Mouse (Mus musculus): ENCODE results near the gene Patj.

DNA sequence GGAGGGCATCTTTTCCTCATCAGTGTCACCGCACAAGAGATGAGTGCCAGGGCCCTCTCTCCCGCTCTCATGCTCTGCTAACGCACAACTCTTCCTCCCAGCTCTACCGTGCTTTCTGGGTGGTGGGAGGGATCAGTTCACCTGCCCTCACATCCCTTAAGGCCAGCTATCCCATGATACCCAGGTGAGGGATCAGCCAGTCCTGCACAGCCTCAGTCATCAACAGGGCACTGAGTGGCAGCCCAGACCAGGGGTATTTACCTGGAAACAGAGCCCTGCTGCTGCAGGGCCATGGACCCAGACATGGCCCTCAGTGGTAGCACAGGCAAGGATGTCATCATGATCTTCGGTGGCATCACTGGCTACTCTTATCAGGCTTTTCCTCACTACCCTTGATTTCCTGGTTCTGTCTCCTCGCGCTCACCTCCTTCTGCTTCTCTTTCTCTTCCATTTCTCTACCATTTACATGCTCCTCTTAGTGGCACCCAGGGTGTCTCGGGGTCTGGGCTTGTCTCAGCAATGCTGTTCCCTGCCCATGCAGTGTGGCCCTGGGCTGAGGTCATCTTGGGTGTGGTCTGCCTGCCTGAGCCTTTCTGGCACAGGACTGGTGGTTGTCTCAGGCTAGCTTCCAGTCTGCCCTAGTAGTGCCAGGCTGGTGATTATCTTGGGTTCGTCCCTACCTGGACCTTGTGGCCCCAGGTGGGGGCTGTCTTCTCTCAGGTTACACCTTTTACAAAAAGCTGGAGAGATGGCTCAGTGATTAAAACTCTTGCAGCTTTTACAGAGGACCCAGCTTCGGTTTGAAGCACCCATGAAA, 40.3 kb downstream of the Patj start:
- TF ChIP-seq POLR2A (IDR thresholded peaks at IDR 0.05; ENCODE audit: insufficient read length, low read depth) (no peak), E2F4 (IDR thresholded peaks at IDR 0.05; ENCODE audit: insufficient read depth) (no peak), POLR2AphosphoS2 (IDR thresholded peaks at IDR 0.05; ENCODE audit: insufficient read length, low read depth) (no peak), MYOG (IDR thresholded peaks at IDR 0.05; ENCODE audit: control insufficient read depth in 1 of 3, insufficient read depth in 1 of 3, insufficient read length in 2 of 3, low read depth in 2 of 3) (no peak), MAX (IDR thresholded peaks at IDR 0.05; ENCODE audit: low read depth) (no peak)
